8 mouse cellular contexts compared by ENCODE assay signal in the genomic region with DNA sequence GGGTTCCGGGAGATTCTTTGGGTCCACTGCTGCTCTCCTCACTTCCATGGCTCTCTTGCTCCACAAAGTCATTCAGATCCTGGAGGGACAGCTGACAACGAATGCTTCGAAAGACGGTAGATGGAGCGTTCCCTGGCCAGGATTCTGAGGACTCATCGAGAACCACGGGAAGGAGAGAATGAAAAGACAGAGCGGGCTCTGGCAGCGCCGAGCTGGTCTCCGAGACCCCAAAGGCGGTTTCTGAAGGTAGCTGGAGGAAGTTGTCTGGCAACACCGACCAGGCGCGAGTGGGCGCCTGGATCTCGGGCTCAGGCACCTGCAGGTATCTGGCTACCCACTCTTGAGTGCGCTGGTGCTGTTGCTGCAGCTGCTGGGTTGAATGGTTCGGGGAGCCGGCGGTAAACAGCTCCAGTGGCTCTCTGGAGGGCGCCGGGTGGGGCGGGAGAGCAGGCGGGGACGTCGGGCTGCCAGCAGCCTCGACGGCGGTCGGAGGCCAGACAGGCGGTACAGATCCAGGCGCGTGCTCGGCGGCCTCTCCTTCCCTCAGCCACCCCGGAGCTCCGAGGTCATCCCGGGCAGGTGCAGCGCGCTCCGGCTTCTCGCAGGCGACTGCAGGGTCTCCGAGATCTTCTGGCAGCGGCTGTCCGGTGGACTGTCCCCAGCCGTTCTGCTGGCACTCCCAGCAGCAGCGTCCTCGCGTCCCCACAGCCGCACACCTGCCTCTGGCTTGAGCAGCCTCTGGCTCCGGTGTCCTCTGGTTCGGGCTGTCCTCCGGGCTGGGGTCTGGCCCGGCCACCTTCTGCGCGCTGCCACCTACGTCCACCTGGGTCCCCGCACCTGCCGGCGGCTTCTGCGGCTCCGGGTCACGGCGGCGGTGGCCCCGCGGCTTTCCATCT. TPM values are rescaled to one million over a fixed set of nuclear protein-coding genes. Genes with fewer than 3 reads are reported as not detected.
DNase-seq lines count a peak whose midpoint lies in the region; ATAC-seq and TF ChIP-seq lines count a peak whose summit lies in the region.

No protein-coding gene starts in this region.

- in situ Hi-C loops in ES-E14 (cut with MboI; ENCODE audit: low sequenced_read_pairs in 2 of 2, unreplicated experiment in 2 of 2), result no loop called here

- ATAC-seq in erythroblast, adult 5-6 weeks (replicated peaks; ENCODE audit: low FRiP score, poor library complexity, severe bottlenecking), result no peak
- no peak for ATAC-seq in forebrain, postnatal 0 days
- ATAC-seq in neural tube, embryonic 11.5 days (ENCODE audit: insufficient read depth, low FRiP score, low TSS enrichment), result peak; percentile 36; the same call in 1 of the 2 replicates
- no peak for ATAC-seq in inflammation-experienced regulatory T-cells, adult 6 months

- no peaks in the 10 kb centered on the region for H3K36me3 ChIP-seq in erythroblast, embryonic 14.5 days (ENCODE audit: control insufficient read depth)
- H3K36me3 ChIP-seq in ES-E14 (ENCODE audit: control insufficient read depth, insufficient read depth, low read length, poor library complexity, severe bottlenecking), result no peaks in the 10 kb centered on the region
- H3K36me3 ChIP-seq in forebrain, postnatal 0 days (ENCODE audit: insufficient read depth), result no peaks in the 10 kb centered on the region
- H3K36me3 ChIP-seq in neural tube, embryonic 11.5 days (ENCODE audit: control insufficient read depth, insufficient read depth, low read length), result no peaks in the 10 kb centered on the region

- 4% methylated on average over 69 of the region's 69 CpGs for WGBS in forebrain, postnatal 0 days
- 4% methylated on average over 69 of the region's 69 CpGs for WGBS in neural tube, embryonic 11.5 days

- H3K27ac ChIP-seq in ES-E14 (ENCODE audit: insufficient read depth, low read depth, low read length, poor library complexity, severe bottlenecking), result no peak overlapping the region
- H3K27ac ChIP-seq in forebrain, postnatal 0 days (ENCODE audit: low read depth, low read length), result no peak overlapping the region
- no peak overlapping the region for H3K27ac ChIP-seq in neural tube, embryonic 11.5 days (ENCODE audit: low read depth, low read length)

- peak overlapping the region; percentile 94 for H3K4me2 ChIP-seq in forebrain, postnatal 0 days (ENCODE audit: low read depth)
- peak overlapping the region; percentile 93 for H3K4me2 ChIP-seq in neural tube, embryonic 11.5 days (ENCODE audit: low read depth)

- DNase-seq in ES-E14 (ENCODE audit: low read depth, low spot score), result no peak
- DNase-seq in forebrain, postnatal 0 days, result no peak
- peak; percentile 42 to 59 for DNase-seq in kidney, postnatal 4 days
- peak; percentile 31 for DNase-seq in neural tube, embryonic 11.5 days (ENCODE audit: low spot score)
- no peak for DNase-seq in gastrocnemius, postnatal 4 days (ENCODE audit: low spot score in 2 of 2)

- peaks cover 51% of the 10 kb centered on the region for H3K27me3 ChIP-seq in erythroblast, embryonic 14.5 days (ENCODE audit: control insufficient read depth)
- peaks cover 31% of the 10 kb centered on the region for H3K27me3 ChIP-seq in forebrain, postnatal 0 days (ENCODE audit: insufficient read depth, low read length)
- peaks cover 59% of the 10 kb centered on the region for H3K27me3 ChIP-seq in neural tube, embryonic 11.5 days (ENCODE audit: control insufficient read depth, insufficient read depth, low read length)

- no peaks in the 10 kb centered on the region; the same call in 1 of the 2 replicates for H3K9me3 ChIP-seq in erythroblast, embryonic 14.5 days (ENCODE audit: control insufficient read depth, low read length)
- H3K9me3 ChIP-seq in ES-E14 (ENCODE audit: control insufficient read depth, insufficient read depth, low read depth, low read length), result no peaks in the 10 kb centered on the region
- H3K9me3 ChIP-seq in forebrain, postnatal 0 days (ENCODE audit: low read length), result no peaks in the 10 kb centered on the region
- H3K9me3 ChIP-seq in neural tube, embryonic 11.5 days (ENCODE audit: control insufficient read depth, low read length), result no peaks in the 10 kb centered on the region

- no peak for TF ChIP-seq CTCF in forebrain, postnatal 0 days (IDR thresholded peaks at IDR 0.05; ENCODE audit: low read depth)

- peak overlapping the region; percentile 38 for H3K9ac ChIP-seq in ES-E14 (ENCODE audit: insufficient read depth, low read depth, low read length, poor library complexity, severe bottlenecking)
- H3K9ac ChIP-seq in forebrain, postnatal 0 days, result peak overlapping the region; percentile 33; the same call in 1 of the 2 replicates
- no peak overlapping the region for H3K9ac ChIP-seq in neural tube, embryonic 11.5 days (ENCODE audit: low read length)

- peak overlapping the region; percentile 52 for H3K4me3 ChIP-seq in erythroblast, embryonic 14.5 days (replicated peaks)
- peak overlapping the region; percentile 69 to 77 for H3K4me3 ChIP-seq in ES-E14 (ENCODE audit: insufficient read depth in 1 of 2, low read depth in 1 of 2, low read length in 2 of 2, poor library complexity in 1 of 2, severe bottlenecking in 1 of 2)
- peak overlapping the region; percentile 49 for H3K4me3 ChIP-seq in forebrain, postnatal 0 days (ENCODE audit: low read depth, low read length)
- H3K4me3 ChIP-seq in neural tube, embryonic 11.5 days (ENCODE audit: low read depth, low read length), result peak overlapping the region; percentile 46

- H3K4me1 ChIP-seq in erythroblast, embryonic 14.5 days (ENCODE audit: control insufficient read depth), result no peaks in the 10 kb centered on the region
- H3K4me1 ChIP-seq in ES-E14 (ENCODE audit: control insufficient read depth in 2 of 2, insufficient read depth in 2 of 2, low read length in 2 of 2, poor library complexity in 1 of 2), result peaks cover 2 to 8% of the 10 kb centered on the region in 2 experiments
- peaks cover 13% of the 10 kb centered on the region for H3K4me1 ChIP-seq in forebrain, postnatal 0 days (ENCODE audit: insufficient read depth)
- H3K4me1 ChIP-seq in neural tube, embryonic 11.5 days (ENCODE audit: control insufficient read depth, insufficient read depth, low read length), result peaks cover 14% of the 10 kb centered on the region

TF ChIP-seq in ES-E14, 5 proteins besides CTCF, POLR2A, EP300 and RAD21:
- no peak for TF ChIP-seq ZC3H11A (IDR thresholded peaks at IDR 0.05; ENCODE audit: borderline replicate concordance, low read depth, low read length)
- no peak for TF ChIP-seq MAFK (IDR thresholded peaks at IDR 0.05; ENCODE audit: insufficient read depth, low read depth, low read length)
- TF ChIP-seq HCFC1 (IDR thresholded peaks at IDR 0.05; ENCODE audit: borderline replicate concordance, insufficient read depth, low read length), result no peak
- TF ChIP-seq CHD2 (IDR thresholded peaks at IDR 0.05; ENCODE audit: low read depth, low read length), result no peak
- no peak for TF ChIP-seq ZNF384 (IDR thresholded peaks at IDR 0.05; ENCODE audit: low read depth, low read length)

RNA-seq across cellular contexts. Expression of a gene that starts 0.9 kb away (rescaled TPM):
- polyA plus RNA-seq in erythroblast, embryonic 14.5 days (2012), result 0.01 TPM in 1 of 2 replicates, not detected in the other
- total RNA-seq in erythroblast, adult 5-6 weeks (2015; ENCODE audit: low replicate concordance), result not detected in 2 replicates
- not detected in 2 replicates for total RNA-seq in erythroblast, adult 5-6 weeks (2017; ENCODE audit: low replicate concordance)
- total RNA-seq in ES-E14 (2012; rRNA removed), result 1.5 and 1.9 TPM in 2 replicates
- 0.10 and 0.46 TPM in 2 replicates for total RNA-seq in forebrain, postnatal 0 days (2014; rRNA removed)
- 0.10 and 0.12 TPM in 2 replicates for polyA plus RNA-seq in forebrain, postnatal 0 days (2015; fragmentation: Nextera tagmentation; extraction: Ambion mirVana)
- 0.41 and 0.58 TPM in 2 replicates for polyA plus RNA-seq in neural tube, embryonic 11.5 days (2014; fragmentation: Nextera tagmentation; extraction: Ambion mirVana)
- polyA plus RNA-seq in inflammation-experienced regulatory T-cells, adult 6 months (2017; shearing (Covaris generic)), result not detected
- under 1 TPM in 1 of 2 experiments, not detected in 1; 0.07 TPM for total RNA-seq in gastrocnemius, postnatal 4 days (2021)

RNA-seq across cellular contexts. Expression of a gene that starts 49.3 kb away (rescaled TPM):
- polyA plus RNA-seq in erythroblast, embryonic 14.5 days (2012), result 0.27 and 0.68 TPM in 2 replicates
- total RNA-seq in erythroblast, adult 5-6 weeks (2015; ENCODE audit: low replicate concordance), result 12.7 and 13.0 TPM in 2 replicates
- total RNA-seq in erythroblast, adult 5-6 weeks (2017; ENCODE audit: low replicate concordance), result 6.1 and 15.5 TPM in 2 replicates
- total RNA-seq in ES-E14 (2012; rRNA removed), result 92.2 and 124 TPM in 2 replicates
- 87.2 and 104 TPM in 2 replicates for total RNA-seq in forebrain, postnatal 0 days (2014; rRNA removed)
- 85.9 and 104 TPM in 2 replicates for polyA plus RNA-seq in forebrain, postnatal 0 days (2015; fragmentation: Nextera tagmentation; extraction: Ambion mirVana)
- 276 and 289 TPM in 2 replicates for polyA plus RNA-seq in neural tube, embryonic 11.5 days (2014; fragmentation: Nextera tagmentation; extraction: Ambion mirVana)
- polyA plus RNA-seq in inflammation-experienced regulatory T-cells, adult 6 months (2017; shearing (Covaris generic)), result 10 to 100 TPM; 28.0 to 72.7 (median 29.9) TPM
- 100 to 1,000 TPM; 246 to 256 TPM for total RNA-seq in gastrocnemius, postnatal 4 days (2021)

Comparison
In these comparisons a context has a peak if more than half of its experiments do, and no peak if none do; other contexts are left out.
1. DNase-seq: peak in kidney, postnatal 4 days (2 of 2) and neural tube, embryonic 11.5 days (single experiment); none in ES-E14 (single experiment), forebrain, postnatal 0 days (single experiment) and gastrocnemius, postnatal 4 days (0 of 2).
2. Peak in every context shown above with its lines, with median percentiles within 50 percentile points of each other: H3K4me3 ChIP-seq.